Mouse (Mus musculus) urinary bladder, postnatal 36 days (tissue): Measurements from ENCODE around the gene Crim1.

Experiments used
- DNase-seq, 2 experiments: peaks; one replicate each; pipeline ENCODE4 v3.0.0; 2022; ENCODE audit warnings: low spot score in 2 of 2, mixed read lengths in 1 of 2

The Crim1 gene

GRCm38 (mm10) chr17:78209646-78210045, 9.6 kb downstream of the Crim1 start:
- DNase-seq = no peak

GRCm38 (mm10) chr17:78211881-78212280, 11.8 kb downstream of the Crim1 start:
- DNase-seq = no peak

GRCm38 (mm10) chr17:78213128-78213527, 13.1 kb downstream of the Crim1 start:
- DNase-seq = peak in 1 of 2 experiments; percentile 21

GRCm38 (mm10) chr17:78216526-78216925, 16.5 kb downstream of the Crim1 start:
- DNase-seq = no peak

GRCm38 (mm10) chr17:78217406-78217805, 17.4 kb downstream of the Crim1 start:
- DNase-seq = no peak

- DNase-seq = peak in 1 of 2 experiments; percentile 46
Measured at GRCm38 (mm10) chr17:78218506-78219232, 18.6 kb downstream of the Crim1 start.

- no peak for DNase-seq
Measured at GRCm38 (mm10) chr17:78221007-78221642, 21.1 kb downstream of the Crim1 start.

- no peak for DNase-seq
Measured at GRCm38 (mm10) chr17:78221860-78222259, 21.8 kb downstream of the Crim1 start.

- no peak for DNase-seq
Measured at GRCm38 (mm10) chr17:78223988-78224387, 23.9 kb downstream of the Crim1 start.

- no peak for DNase-seq
Measured at GRCm38 (mm10) chr17:78225547-78225946, 25.5 kb downstream of the Crim1 start.

- no peak for DNase-seq
Measured at GRCm38 (mm10) chr17:78227211-78227610, 27.2 kb downstream of the Crim1 start.

- no peak for DNase-seq
Measured at GRCm38 (mm10) chr17:78231567-78231966, 31.5 kb downstream of the Crim1 start.

GRCm38 (mm10) chr17:78232703-78233102, 32.7 kb downstream of the Crim1 start:
- DNase-seq = no peak

- no peak for DNase-seq
Measured at GRCm38 (mm10) chr17:78233873-78234272, 33.8 kb downstream of the Crim1 start.

GRCm38 (mm10) chr17:78236126-78236525, 36.1 kb downstream of the Crim1 start:
- no peak for DNase-seq

GRCm38 (mm10) chr17:78237954-78238353, 37.9 kb downstream of the Crim1 start:
- no peak for DNase-seq

GRCm38 (mm10) chr17:78240161-78240560, 40.1 kb downstream of the Crim1 start:
- no peak for DNase-seq

GRCm38 (mm10) chr17:78241238-78241637, 41.2 kb downstream of the Crim1 start:
- no peak for DNase-seq

- no peak for DNase-seq
Measured at GRCm38 (mm10) chr17:78244752-78245151, 44.7 kb downstream of the Crim1 start.

- no peak for DNase-seq
Measured at GRCm38 (mm10) chr17:78245444-78245843, 45.4 kb downstream of the Crim1 start.

GRCm38 (mm10) chr17:78246634-78247383, 46.8 kb downstream of the Crim1 start:
- DNase-seq = no peak

- DNase-seq = no peak
Measured at GRCm38 (mm10) chr17:78248197-78248596, 48.1 kb downstream of the Crim1 start.

GRCm38 (mm10) chr17:78248943-78249342, 48.9 kb downstream of the Crim1 start:
- DNase-seq = no peak
